Mouse (Mus musculus): Measurements from ENCODE around the gene Gale. TPM values are rescaled to one million over a fixed set of nuclear protein-coding genes. Genes with fewer than 3 reads are reported as not detected.
A peak's percentile ranks its signal among the peaks of the same experiment; 100 is the strongest.
"Not testable (repeated sequence)": the region's sequence is repeated elsewhere in the genome, so short reads cannot be mapped to it uniquely, and the experiment has no call there.

Gale gene
- polyA plus RNA-seq, 1 experiment: 37.0 TPM

DNA sequence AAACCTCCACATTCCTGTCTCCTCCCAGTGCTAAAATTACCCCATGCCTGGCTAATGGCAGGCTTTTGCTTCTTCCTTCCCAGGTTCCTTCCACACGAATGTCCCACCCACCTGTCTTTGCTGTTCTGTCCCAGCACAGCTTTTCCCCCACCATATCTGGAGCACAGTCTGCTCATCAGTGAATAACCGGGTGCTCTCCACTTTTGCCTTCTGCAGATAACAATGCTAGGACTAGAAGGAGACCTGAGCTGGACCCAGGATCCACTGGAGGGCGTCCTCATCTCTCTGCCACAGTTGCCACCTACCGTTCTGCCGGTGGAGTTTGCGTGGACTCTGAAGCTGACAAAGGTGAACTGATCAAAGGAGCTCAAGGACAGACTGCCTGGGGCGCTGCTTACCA, 24.7 kb upstream of the Gale start:
- Histone ChIP-seq H3K4me1 (replicated peaks; ENCODE audit: control insufficient read depth, insufficient read depth, low read length) (no peaks in the 10 kb centered on the region), H3K36me3 (ENCODE audit: control insufficient read depth, insufficient read depth, low read length) (no peaks in the 10 kb centered on the region; the same call in 1 of the 2 replicates), H3K4me3 (ENCODE audit: control insufficient read depth, insufficient read depth, low read length) (no peak overlapping the region), H3K27me3 (ENCODE audit: control insufficient read depth, insufficient read depth, low read length) (no peaks in the 10 kb centered on the region), H3K27ac (ENCODE audit: control insufficient read depth, insufficient read depth, low read length) (no peak overlapping the region)
- 98% methylated on average over 7 of the region's 7 CpGs for WGBS
- DNase-seq: no peak
- TF ChIP-seq CTCF (IDR thresholded peaks at IDR 0.05; ENCODE audit: borderline replicate concordance, control insufficient read depth, extremely low read depth, insufficient read depth, low read length, poor library complexity): no peak
- TF ChIP-seq POLR2A (IDR thresholded peaks at IDR 0.05; ENCODE audit: control insufficient read depth, extremely low read depth, insufficient read depth, low read length, poor library complexity): no peak

DNA sequence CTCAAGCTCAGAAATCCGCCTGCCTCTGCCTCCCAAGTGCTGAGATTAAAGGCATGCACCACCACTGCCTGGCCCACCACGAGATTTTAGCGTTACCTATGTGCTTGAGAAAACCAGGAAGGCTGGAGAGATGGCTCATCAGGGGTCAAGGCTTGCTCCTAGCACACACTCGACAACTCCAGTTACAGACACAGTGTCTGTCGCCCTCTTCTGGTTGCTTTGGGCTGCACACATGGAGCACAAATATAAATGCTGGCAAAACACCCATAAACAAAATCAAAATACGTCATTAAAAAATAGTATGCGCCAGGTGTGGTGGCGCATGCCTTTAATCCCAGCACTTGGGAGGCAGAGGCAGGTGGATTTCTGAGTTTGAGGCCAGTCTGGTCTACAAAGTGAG, 22.5 kb upstream of the Gale start:
- not testable (repeated sequence) for H3K36me3 ChIP-seq (ENCODE audit: control insufficient read depth, insufficient read depth, low read length)

DNA sequence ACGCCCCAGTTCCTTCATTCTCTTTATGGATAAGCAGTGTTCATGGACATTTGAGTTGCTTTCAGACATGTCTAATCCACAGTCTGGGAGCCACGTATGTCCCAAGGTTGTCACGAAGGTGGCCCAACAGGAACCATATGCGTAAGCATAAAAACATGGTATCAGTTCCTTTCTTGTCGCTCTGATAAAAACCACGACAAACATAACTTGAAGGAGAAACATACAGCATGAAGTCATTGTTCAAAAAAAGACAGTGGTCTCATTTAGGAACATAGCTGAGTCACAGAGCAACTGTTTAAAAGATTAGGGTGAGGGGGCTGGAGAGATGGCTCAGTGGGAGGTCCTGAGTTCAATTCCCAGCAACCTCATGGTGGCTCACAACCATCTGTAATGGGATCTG, 21.3 kb upstream of the Gale start:
- H3K4me3 ChIP-seq (ENCODE audit: control insufficient read depth, insufficient read depth, low read length): no peak overlapping the region
- TF ChIP-seq CTCF (IDR thresholded peaks at IDR 0.05; ENCODE audit: borderline replicate concordance, control insufficient read depth, extremely low read depth, insufficient read depth, low read length, poor library complexity) (no peak), POLR2A (IDR thresholded peaks at IDR 0.05; ENCODE audit: control insufficient read depth, extremely low read depth, insufficient read depth, low read length, poor library complexity) (no peak)
- DNase-seq: no peak
- H3K4me1 ChIP-seq (replicated peaks; ENCODE audit: control insufficient read depth, insufficient read depth, low read length): peaks cover 6% of the 10 kb centered on the region
- H3K27me3 ChIP-seq (ENCODE audit: control insufficient read depth, insufficient read depth, low read length): no peaks in the 10 kb centered on the region
- no peaks in the 10 kb centered on the region for H3K36me3 ChIP-seq (ENCODE audit: control insufficient read depth, insufficient read depth, low read length)
- no peak overlapping the region for H3K27ac ChIP-seq (ENCODE audit: control insufficient read depth, insufficient read depth, low read length)
- WGBS: 79% methylated on average over 6 of the region's 6 CpGs

More for the DNA sequence above, 22.5 kb upstream of the Gale start:
- 0 out of 2 replicates have a peak, but pooled peaks have one; percentile 21 for TF ChIP-seq CTCF (IDR thresholded peaks at IDR 0.05; ENCODE audit: borderline replicate concordance, control insufficient read depth, extremely low read depth, insufficient read depth, low read length, poor library complexity)
- 95% methylated on average over 8 of the region's 8 CpGs for WGBS
- H3K27me3 ChIP-seq (ENCODE audit: control insufficient read depth, insufficient read depth, low read length); DNase-seq; H3K4me3 ChIP-seq (ENCODE audit: control insufficient read depth, insufficient read depth, low read length); H3K27ac ChIP-seq (ENCODE audit: control insufficient read depth, insufficient read depth, low read length); H3K4me1 ChIP-seq (replicated peaks; ENCODE audit: control insufficient read depth, insufficient read depth, low read length): not testable (repeated sequence)

DNA sequence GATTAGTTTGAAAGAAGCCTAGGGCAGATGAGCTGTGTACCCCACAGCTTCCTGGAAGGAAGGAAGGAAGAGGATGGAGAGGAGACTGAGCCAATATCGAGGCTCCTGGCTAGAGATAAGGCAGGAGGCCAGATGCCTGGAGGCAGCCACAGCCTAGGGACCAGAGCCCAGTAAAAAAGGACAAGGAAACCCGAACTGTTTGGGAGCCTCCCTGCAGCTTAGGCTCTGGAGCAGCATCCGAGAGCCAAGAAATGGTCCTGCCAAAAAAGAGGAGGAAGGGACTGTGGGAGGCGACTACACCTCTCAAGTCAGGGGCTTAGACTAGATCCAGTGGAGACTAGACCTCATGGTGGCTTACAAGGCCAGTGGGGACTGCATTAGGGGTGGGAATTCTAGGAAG, 20.1 kb upstream of the Gale start:
- WGBS: 73% methylated on average over 4 of the region's 4 CpGs
- Histone ChIP-seq H3K27me3 (ENCODE audit: control insufficient read depth, insufficient read depth, low read length) (no peaks in the 10 kb centered on the region), H3K4me1 (replicated peaks; ENCODE audit: control insufficient read depth, insufficient read depth, low read length) (peaks cover 10% of the 10 kb centered on the region), H3K36me3 (ENCODE audit: control insufficient read depth, insufficient read depth, low read length) (no peaks in the 10 kb centered on the region), H3K27ac (ENCODE audit: control insufficient read depth, insufficient read depth, low read length) (no peak overlapping the region), H3K4me3 (ENCODE audit: control insufficient read depth, insufficient read depth, low read length) (no peak overlapping the region)
- no peak for TF ChIP-seq CTCF (IDR thresholded peaks at IDR 0.05; ENCODE audit: borderline replicate concordance, control insufficient read depth, extremely low read depth, insufficient read depth, low read length, poor library complexity)
- TF ChIP-seq POLR2A (IDR thresholded peaks at IDR 0.05; ENCODE audit: control insufficient read depth, extremely low read depth, insufficient read depth, low read length, poor library complexity): no peak
- no peak for DNase-seq

DNA sequence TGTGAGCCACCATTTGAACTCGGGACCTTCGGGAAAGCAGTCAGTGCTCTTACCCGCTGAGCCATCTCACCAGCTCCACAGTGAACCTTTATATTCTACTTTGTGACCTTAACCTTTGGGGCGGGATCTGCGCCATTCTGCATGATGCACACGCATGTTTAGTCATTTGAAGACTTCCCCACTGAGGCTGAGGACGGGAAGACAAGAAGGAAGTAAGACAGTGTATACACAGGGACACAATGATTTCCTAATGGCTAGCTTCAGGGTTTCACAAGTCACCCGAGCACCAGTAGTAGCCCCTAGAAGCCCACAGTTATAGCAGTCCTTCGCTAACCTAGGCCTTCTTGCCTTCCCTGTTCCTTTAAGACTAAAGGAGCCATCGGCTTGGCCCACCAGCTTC, 17.8 kb upstream of the Gale start:
- no peak for DNase-seq
- H3K36me3 ChIP-seq (ENCODE audit: control insufficient read depth, insufficient read depth, low read length): no peaks in the 10 kb centered on the region
- no peak overlapping the region for H3K27ac ChIP-seq (ENCODE audit: control insufficient read depth, insufficient read depth, low read length)
- peaks cover 13% of the 10 kb centered on the region for H3K4me1 ChIP-seq (replicated peaks; ENCODE audit: control insufficient read depth, insufficient read depth, low read length)
- H3K4me3 ChIP-seq (ENCODE audit: control insufficient read depth, insufficient read depth, low read length): no peak overlapping the region
- H3K27me3 ChIP-seq (ENCODE audit: control insufficient read depth, insufficient read depth, low read length): no peaks in the 10 kb centered on the region
- 81% methylated on average over 10 of the region's 10 CpGs for WGBS
- TF ChIP-seq POLR2A (IDR thresholded peaks at IDR 0.05; ENCODE audit: control insufficient read depth, extremely low read depth, insufficient read depth, low read length, poor library complexity) (no peak), CTCF (IDR thresholded peaks at IDR 0.05; ENCODE audit: borderline replicate concordance, control insufficient read depth, extremely low read depth, insufficient read depth, low read length, poor library complexity) (no peak)

DNA sequence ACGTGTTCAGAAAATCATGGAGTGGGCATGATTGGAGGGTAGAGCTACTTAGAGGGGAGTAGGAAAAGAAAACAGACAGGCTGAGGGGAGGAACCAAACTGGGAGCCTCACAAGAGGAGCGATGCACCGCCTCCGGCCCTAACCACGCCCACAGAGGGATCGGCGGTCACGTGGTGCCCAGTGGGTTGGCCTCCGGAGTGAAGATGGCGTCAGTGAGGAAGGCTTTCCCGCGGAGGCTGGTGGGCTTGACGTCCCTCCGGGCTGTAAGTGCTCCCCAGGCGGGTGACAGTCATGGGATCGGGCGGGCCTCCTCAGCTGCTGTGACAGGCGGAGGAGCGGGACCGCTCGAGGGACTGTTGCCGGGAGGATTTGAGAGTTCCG, 17.3 kb upstream of the Gale start, which contains the start of gene Hmgcl:
Gene Hmgcl, plus strand, starts transcription at position 171 of the 381 bp plus-strand sequence.
- H3K4me1 ChIP-seq (replicated peaks; ENCODE audit: control insufficient read depth, insufficient read depth, low read length): peaks cover 13% of the 10 kb centered on the region
- DNase-seq: peak; percentile 97
- H3K27me3 ChIP-seq (ENCODE audit: control insufficient read depth, insufficient read depth, low read length): no peaks in the 10 kb centered on the region
- H3K27ac ChIP-seq (ENCODE audit: control insufficient read depth, insufficient read depth, low read length): no peak within 1 kb of the TSS
- peak within 1 kb of the TSS; percentile 95 for H3K4me3 ChIP-seq (ENCODE audit: control insufficient read depth, insufficient read depth, low read length)
- TF ChIP-seq POLR2A (IDR thresholded peaks at IDR 0.05; ENCODE audit: control insufficient read depth, extremely low read depth, insufficient read depth, low read length, poor library complexity): peak; percentile 72; the same call in 1 of the 2 replicates
- TF ChIP-seq CTCF (IDR thresholded peaks at IDR 0.05; ENCODE audit: borderline replicate concordance, control insufficient read depth, extremely low read depth, insufficient read depth, low read length, poor library complexity): no peak
- H3K36me3 ChIP-seq (ENCODE audit: control insufficient read depth, insufficient read depth, low read length): no peaks in the 10 kb centered on the region; the same call in 1 of the 2 replicates
- 0% methylated on average over 23 of the region's 23 CpGs for WGBS

All from thymus, adult 2 months (tissue).